Mouse (Mus musculus) intestine, embryonic 15.5 days (tissue): ENCODE measurements around the gene Zfp488. TPM values are rescaled to one million over a fixed set of nuclear protein-coding genes. Genes with fewer than 3 reads are reported as not detected.
A peak's percentile ranks its signal among the peaks of the same experiment; 100 is the strongest.

Source experiments
- ATAC-seq: fragments of 200-750 bp; cut with Nextera tagmentation; 2 replicates; pipeline ENCODE4 v1.8.0; 2017; ENCODE audit warnings: moderate TSS enrichment, moderate library complexity
- H3K27ac ChIP-seq: fragments of 300-500 bp; sonication (generic); 2 replicates; pipeline ENCODE4 v1.5.1; 2015; ENCODE audit warnings: mild to moderate bottlenecking, inconsistent platforms
- H3K27me3 ChIP-seq: fragments of 300-500 bp; sonication (generic); replicated peaks from 2 replicates; pipeline ENCODE4 v1.6.1; 2015; ENCODE audit warnings: inconsistent platforms
- H3K36me3 ChIP-seq: fragments of 300-500 bp; sonication (generic); 2 replicates; pipeline ENCODE4 v1.6.1; 2015; ENCODE audit warnings: inconsistent platforms
- H3K4me1 ChIP-seq: fragments of 300-500 bp; sonication (generic); replicated peaks from 2 replicates; pipeline ENCODE4 v1.6.1; 2015; ENCODE audit warnings: inconsistent platforms
- H3K4me2 ChIP-seq: fragments of 300-500 bp; sonication (generic); replicated peaks from 2 replicates; pipeline ENCODE4 v1.6.1; 2015; ENCODE audit warnings: mild to moderate bottlenecking, inconsistent platforms
- H3K4me3 ChIP-seq: fragments of 300-500 bp; sonication (generic); replicated peaks from 2 replicates; pipeline ENCODE4 v1.5.1; 2015; ENCODE audit warnings: inconsistent platforms
- H3K9ac ChIP-seq: fragments of 300-500 bp; sonication (generic); 2 replicates; pipeline ENCODE4 v1.6.1; 2015; ENCODE audit warnings: inconsistent platforms
- H3K9me3 ChIP-seq: fragments of 300-500 bp; sonication (generic); 2 replicates; pipeline ENCODE4 v1.6.1; 2016; ENCODE audit warnings: inconsistent platforms
- WGBS: fragments of 180-500 bp; shearing (Covaris S2); methylation state at CpG from one replicate; pipeline ENCODE4 v1.1.7; 2015; 5-methylcytosine and 5-hydroxymethylcytosine counted together
- polyA plus RNA-seq: library from polyadenylated mRNA; unstranded; fragments of >200 nt; fragmentation: Nextera tagmentation; extraction: Ambion mirVana; gene quantifications from 2 replicates; pipeline ENCODE4 v1.2.1, GENCODE M21; 2015

The Zfp488 gene
- polyA plus RNA-seq, 1 experiment from 2014 or later, result 0.18 TPM

GRCm38 (mm10) chr14:33939117-33939516, 39.4 kb downstream of the Zfp488 start:
- 31% methylated on average over 9 of the region's 9 CpGs for WGBS
- Histone ChIP-seq H3K27ac (no peak overlapping the region), H3K9me3 (no peaks in the 10 kb centered on the region), H3K9ac (0 out of 2 replicates have a peak overlapping the region, but pooled peaks have one; percentile 26), H3K27me3 (no peaks in the 10 kb centered on the region), H3K36me3 (no peaks in the 10 kb centered on the region), H3K4me3 (no peak overlapping the region), H3K4me1 (no peaks in the 10 kb centered on the region), H3K4me2 (peak overlapping the region; percentile 30; the same call in 1 of the 2 replicates)
- ATAC-seq, result peak; percentile 51

- Histone ChIP-seq H3K4me3 (no peak overlapping the region), H3K27me3 (peaks cover 19% of the 10 kb centered on the region; the same call in 1 of the 2 replicates), H3K36me3 (no peaks in the 10 kb centered on the region), H3K4me1 (no peaks in the 10 kb centered on the region), H3K27ac (no peak overlapping the region), H3K9me3 (no peaks in the 10 kb centered on the region), H3K9ac (no peak overlapping the region), H3K4me2 (no peak overlapping the region)
- 42% methylated on average over 5 of the region's 5 CpGs for WGBS
- no peak for ATAC-seq
Measured at GRCm38 (mm10) chr14:33933778-33934317, 44.7 kb downstream of the Zfp488 start.

- no peak overlapping the region for H3K9ac ChIP-seq
- H3K4me2 ChIP-seq, result no peak overlapping the region
- no peaks in the 10 kb centered on the region for H3K36me3 ChIP-seq
- WGBS, result 63% methylated on average over 10 of the region's 10 CpGs
- no peaks in the 10 kb centered on the region for H3K4me1 ChIP-seq
- no peak overlapping the region for H3K27ac ChIP-seq
- peaks cover 19% of the 10 kb centered on the region; the same call in 1 of the 2 replicates for H3K27me3 ChIP-seq
- no peak overlapping the region for H3K4me3 ChIP-seq
- ATAC-seq, result no peak
- H3K9me3 ChIP-seq, result no peaks in the 10 kb centered on the region
Measured at GRCm38 (mm10) chr14:33932935-33933703, 45.4 kb downstream of the Zfp488 start.

- H3K4me2 ChIP-seq, result no peak overlapping the region
- no peak for ATAC-seq
- WGBS, result 43% methylated on average over 17 of the region's 17 CpGs
- peaks cover 19% of the 10 kb centered on the region; the same call in 1 of the 2 replicates for H3K27me3 ChIP-seq
- no peak overlapping the region for H3K4me3 ChIP-seq
- H3K27ac ChIP-seq, result no peak overlapping the region
- H3K9ac ChIP-seq, result no peak overlapping the region
- H3K36me3 ChIP-seq, result no peaks in the 10 kb centered on the region
- H3K4me1 ChIP-seq, result no peaks in the 10 kb centered on the region
- H3K9me3 ChIP-seq, result no peaks in the 10 kb centered on the region
Measured at GRCm38 (mm10) chr14:33931853-33932252, 46.7 kb downstream of the Zfp488 start.

GRCm38 (mm10) chr14:33923168-33924070, 55.1 kb downstream of the Zfp488 start, which contains the start of gene Gdf10:
Gene Gdf10 (plus strand): TSS chr14:33923587.
- Histone ChIP-seq H3K36me3 (no peaks in the 10 kb centered on the region), H3K9ac (peak within 1 kb of the TSS; percentile 51), H3K9me3 (no peaks in the 10 kb centered on the region), H3K27ac (no peak within 1 kb of the TSS), H3K4me1 (peaks cover 6% of the 10 kb centered on the region), H3K4me3 (peak within 1 kb of the TSS; percentile 55), H3K27me3 (peaks cover 53% of the 10 kb centered on the region), H3K4me2 (peak within 1 kb of the TSS; percentile 96)
- peak; percentile 84 for ATAC-seq
- WGBS, result under 1% methylated on average over 73 of the region's 85 CpGs

- peak overlapping the region; percentile 55 for H3K4me3 ChIP-seq
- peak overlapping the region; percentile 96 for H3K4me2 ChIP-seq
- H3K9me3 ChIP-seq, result no peaks in the 10 kb centered on the region
- no peak for ATAC-seq
- H3K4me1 ChIP-seq, result peaks cover 6% of the 10 kb centered on the region
- no peaks in the 10 kb centered on the region for H3K36me3 ChIP-seq
- 20% methylated on average over 8 of the region's 8 CpGs for WGBS
- no peak overlapping the region for H3K27ac ChIP-seq
- H3K9ac ChIP-seq, result no peak overlapping the region
- H3K27me3 ChIP-seq, result peaks cover 53% of the 10 kb centered on the region
Measured at GRCm38 (mm10) chr14:33922771-33923167, 55.8 kb downstream of the Zfp488 start.

- Histone ChIP-seq H3K27ac (no peak overlapping the region), H3K36me3 (no peaks in the 10 kb centered on the region), H3K4me3 (no peak overlapping the region), H3K4me1 (peaks cover 6% of the 10 kb centered on the region), H3K27me3 (peaks cover 49% of the 10 kb centered on the region), H3K4me2 (no peak overlapping the region), H3K9ac (no peak overlapping the region), H3K9me3 (no peaks in the 10 kb centered on the region)
- ATAC-seq, result no peak
- WGBS, result 62% methylated on average over 14 of the region's 14 CpGs
Measured at GRCm38 (mm10) chr14:33920727-33921559, 57.6 kb downstream of the Zfp488 start.

Other genes starting within 250 kb of the Zfp488 start
- 7.1 and 9.4 TPM in 2 replicates for gene Gdf10, start 55.2 kb downstream of the Zfp488 start, polyA plus RNA-seq
- 0.34 and 0.45 TPM in 2 replicates for gene Gdf2, start 37.7 kb downstream of the Zfp488 start, polyA plus RNA-seq
- gene Rbp3, start 24.8 kb downstream of the Zfp488 start, polyA plus RNA-seq, result not detected in 2 replicates
- not detected in 2 replicates for gene Gm30083, start 36.4 kb upstream of the Zfp488 start, polyA plus RNA-seq
- not detected in 2 replicates for gene Gm5460, start 38.0 kb upstream of the Zfp488 start, polyA plus RNA-seq
- not detected in 2 replicates for gene Antxrl, start 73.9 kb upstream of the Zfp488 start, polyA plus RNA-seq
- gene Anxa8, start 107.2 kb upstream of the Zfp488 start, polyA plus RNA-seq, result 2.9 and 4.0 TPM in 2 replicates
- 0.79 and 1.5 TPM in 2 replicates for gene A630023A22Rik, start 124.0 kb upstream of the Zfp488 start, polyA plus RNA-seq
- 0.21 and 0.41 TPM in 2 replicates for gene Npy4r, start 173.7 kb upstream of the Zfp488 start, polyA plus RNA-seq
- gene Gprin2, start 222.9 kb upstream of the Zfp488 start, polyA plus RNA-seq, result 0.19 and 0.30 TPM in 2 replicates
- gene Syt15, start 240.8 kb upstream of the Zfp488 start, polyA plus RNA-seq, result 0.73 and 1.1 TPM in 2 replicates